Comparison of ENCODE assay signal across 11 mouse cellular contexts in the genomic region with DNA sequence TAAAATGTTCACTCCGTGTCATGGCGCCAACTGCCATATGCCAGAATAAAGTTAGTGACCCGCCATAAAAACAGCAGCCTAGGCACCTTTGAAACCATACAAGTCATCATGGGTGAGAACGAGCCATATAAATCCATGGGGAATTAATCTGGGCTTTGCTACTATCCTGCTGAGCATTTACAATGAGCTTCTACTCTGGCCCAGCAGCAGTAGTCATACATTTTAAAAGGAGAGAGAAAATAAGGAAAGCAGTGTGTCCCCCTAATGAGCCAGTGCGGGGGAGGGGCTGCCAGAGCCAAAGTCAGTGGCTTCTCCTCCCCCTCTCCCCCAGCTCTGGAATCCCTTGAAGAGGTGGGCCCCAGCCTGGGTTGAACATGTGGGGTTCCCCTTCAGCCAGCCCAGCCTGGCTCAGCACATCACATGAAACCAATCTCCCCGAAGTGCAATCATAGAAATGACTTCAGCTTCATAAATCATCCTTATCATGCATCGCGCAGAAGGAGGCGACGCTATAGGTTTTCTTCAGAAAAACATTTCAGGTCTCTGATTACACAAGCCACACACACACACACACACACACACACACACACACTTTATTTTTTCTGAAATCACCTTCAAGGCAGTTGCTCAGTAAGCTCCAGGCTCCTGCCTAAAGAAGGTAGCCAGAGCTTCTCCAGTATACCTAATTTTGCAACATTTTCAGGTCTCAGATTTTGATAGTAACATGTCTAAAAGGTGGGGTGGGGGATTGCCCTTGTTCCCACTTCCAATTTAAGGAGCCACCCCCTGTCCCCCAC.
A peak's percentile ranks its signal among the peaks of the same experiment; 100 is the strongest.
DNase-seq lines count a peak whose midpoint lies in the region; ATAC-seq lines count a peak whose summit lies in the region.
"Had no signal": no experiment of that assay in that cellular context is flagged by ENCODE, and none has a peak within 500 bp of the region (broad histone marks: within the 10 kb centered on the region; RNA-seq: fewer than 3 reads in every experiment).

No protein-coding gene starts in this region.

- peaks cover 6% of the 10 kb centered on the region for H3K4me1 ChIP-seq in kidney, embryonic 15.5 days
- H3K4me1 ChIP-seq in forebrain, embryonic 12.5 days, result peaks cover 9% of the 10 kb centered on the region
- peaks cover 4% of the 10 kb centered on the region for H3K4me1 ChIP-seq in limb, embryonic 11.5 days (ENCODE audit: control insufficient read depth, insufficient read depth, low read length)
- H3K4me1 ChIP-seq in neural tube, embryonic 14.5 days (ENCODE audit: control insufficient read depth, insufficient read depth, low read length), result peaks cover 6% of the 10 kb centered on the region; the same call in 1 of the 2 replicates

- ATAC-seq in kidney, embryonic 15.5 days (replicated peaks; ENCODE audit: low FRiP score), result peak; percentile 67; the same call in 1 of the 2 replicates
- peak; percentile 58; the same call in 1 of the 2 replicates for ATAC-seq in forebrain, embryonic 12.5 days (ENCODE audit: low FRiP score)
- peak; percentile 89 for ATAC-seq in limb, embryonic 11.5 days (ENCODE audit: insufficient number of reproducible peaks, low FRiP score, low TSS enrichment, low read depth)
- peak; percentile 86 for ATAC-seq in neural tube, embryonic 14.5 days (ENCODE audit: low read depth)
- ATAC-seq in frontal cortex, adult (ENCODE audit: low TSS enrichment), result no peak

- DNase-seq in kidney, adult 9 months, result no peak
- peak; percentile 83 for DNase-seq in limb, embryonic 11.5 days (ENCODE audit: low spot score)
- DNase-seq in urinary bladder, postnatal 36 days (ENCODE audit: low spot score in 2 of 2), result no peak
- DNase-seq in gastrocnemius, postnatal 36 days, result no peak
- DNase-seq: cerebellum, adult 18-20 months; gastrocnemius, adult 2 months; kidney, adult 8-10 months had no signal

- H3K9ac ChIP-seq in kidney, embryonic 15.5 days, result no peak overlapping the region
- no peak overlapping the region for H3K9ac ChIP-seq in forebrain, embryonic 12.5 days
- no peak overlapping the region for H3K9ac ChIP-seq in limb, embryonic 11.5 days (ENCODE audit: low read length)
- H3K9ac ChIP-seq in neural tube, embryonic 14.5 days (replicated peaks; ENCODE audit: low read depth, low read length), result no peak overlapping the region

- no peak overlapping the region for H3K27ac ChIP-seq in kidney, embryonic 15.5 days
- no peak overlapping the region for H3K27ac ChIP-seq in forebrain, embryonic 12.5 days
- no peak overlapping the region for H3K27ac ChIP-seq in limb, embryonic 11.5 days (replicated peaks; ENCODE audit: low read depth, low read length)
- H3K27ac ChIP-seq in neural tube, embryonic 14.5 days (ENCODE audit: low read depth, low read length), result no peak overlapping the region
- H3K27ac ChIP-seq: gastrocnemius, adult 2 months had no signal

- H3K9me3 ChIP-seq in kidney, embryonic 15.5 days (replicated peaks), result no peaks in the 10 kb centered on the region
- no peaks in the 10 kb centered on the region for H3K9me3 ChIP-seq in forebrain, embryonic 12.5 days
- H3K9me3 ChIP-seq in limb, embryonic 11.5 days (ENCODE audit: control insufficient read depth, low read length), result no peaks in the 10 kb centered on the region
- H3K9me3 ChIP-seq in neural tube, embryonic 14.5 days (ENCODE audit: control insufficient read depth, low read length), result no peaks in the 10 kb centered on the region

- 8% methylated on average over 10 of the region's 10 CpGs for WGBS in kidney, embryonic 15.5 days
- WGBS in forebrain, embryonic 12.5 days, result 8% methylated on average over 10 of the region's 10 CpGs
- 5% methylated on average over 10 of the region's 10 CpGs for WGBS in limb, embryonic 11.5 days
- 9% methylated on average over 10 of the region's 10 CpGs for WGBS in neural tube, embryonic 14.5 days

- H3K36me3 ChIP-seq in kidney, embryonic 15.5 days, result no peaks in the 10 kb centered on the region
- no peaks in the 10 kb centered on the region for H3K36me3 ChIP-seq in forebrain, embryonic 12.5 days (replicated peaks)
- H3K36me3 ChIP-seq in limb, embryonic 11.5 days (ENCODE audit: control insufficient read depth, insufficient read depth, low read length), result no peaks in the 10 kb centered on the region
- H3K36me3 ChIP-seq in neural tube, embryonic 14.5 days (ENCODE audit: control insufficient read depth, insufficient read depth, low read length), result no peaks in the 10 kb centered on the region

- no peak overlapping the region for H3K4me3 ChIP-seq in kidney, embryonic 15.5 days (replicated peaks)
- no peak overlapping the region for H3K4me3 ChIP-seq in forebrain, embryonic 12.5 days (replicated peaks)
- H3K4me3 ChIP-seq in limb, embryonic 11.5 days (ENCODE audit: low read depth, low read length), result no peak overlapping the region
- no peak overlapping the region for H3K4me3 ChIP-seq in neural tube, embryonic 14.5 days (ENCODE audit: low read depth, low read length)
- H3K4me3 ChIP-seq: gastrocnemius, adult 2 months had no signal

- intact Hi-C loops in gastrocnemius, postnatal 36 days (cut with DNase I), result no loop called here

- no peaks in the 10 kb centered on the region for H3K27me3 ChIP-seq in kidney, embryonic 15.5 days
- H3K27me3 ChIP-seq in forebrain, embryonic 12.5 days, result no peaks in the 10 kb centered on the region
- no peaks in the 10 kb centered on the region for H3K27me3 ChIP-seq in limb, embryonic 11.5 days (ENCODE audit: control insufficient read depth, insufficient read depth, low read length)
- no peaks in the 10 kb centered on the region for H3K27me3 ChIP-seq in neural tube, embryonic 14.5 days (ENCODE audit: control insufficient read depth, insufficient read depth, low read length)

- H3K4me2 ChIP-seq in kidney, embryonic 15.5 days, result no peak overlapping the region
- no peak overlapping the region for H3K4me2 ChIP-seq in forebrain, embryonic 12.5 days
- no peak overlapping the region; the same call in 1 of the 2 replicates for H3K4me2 ChIP-seq in limb, embryonic 11.5 days (ENCODE audit: low read depth, severe bottlenecking)
- no peak overlapping the region for H3K4me2 ChIP-seq in neural tube, embryonic 14.5 days (ENCODE audit: low read depth, low read length)
